Mouse (Mus musculus): Measurements from ENCODE around the gene Ginm1.

GRCm38 (mm10) chr10:7821981-7822380 is 29.4 kb upstream of the Ginm1 start:
- TF ChIP-seq TCF12 (IDR thresholded peaks at IDR 0.05; ENCODE audit: insufficient read depth, poor library complexity, severe bottlenecking): no peak
- no peak for TF ChIP-seq POLR2A (IDR thresholded peaks at IDR 0.05; ENCODE audit: insufficient read length, low read depth)
